Mouse (Mus musculus): ENCODE measurements around the gene E030030I06Rik. TPM values are rescaled to one million over a fixed set of nuclear protein-coding genes. Genes with fewer than 3 reads are reported as not detected.
"Not testable (repeated sequence)": the region's sequence is repeated elsewhere in the genome, so short reads cannot be mapped to it uniquely, and the experiment has no call there.

Gene E030030I06Rik
- polyA plus RNA-seq, 1 experiment from 2014 or later, result 19.6 TPM

DNA sequence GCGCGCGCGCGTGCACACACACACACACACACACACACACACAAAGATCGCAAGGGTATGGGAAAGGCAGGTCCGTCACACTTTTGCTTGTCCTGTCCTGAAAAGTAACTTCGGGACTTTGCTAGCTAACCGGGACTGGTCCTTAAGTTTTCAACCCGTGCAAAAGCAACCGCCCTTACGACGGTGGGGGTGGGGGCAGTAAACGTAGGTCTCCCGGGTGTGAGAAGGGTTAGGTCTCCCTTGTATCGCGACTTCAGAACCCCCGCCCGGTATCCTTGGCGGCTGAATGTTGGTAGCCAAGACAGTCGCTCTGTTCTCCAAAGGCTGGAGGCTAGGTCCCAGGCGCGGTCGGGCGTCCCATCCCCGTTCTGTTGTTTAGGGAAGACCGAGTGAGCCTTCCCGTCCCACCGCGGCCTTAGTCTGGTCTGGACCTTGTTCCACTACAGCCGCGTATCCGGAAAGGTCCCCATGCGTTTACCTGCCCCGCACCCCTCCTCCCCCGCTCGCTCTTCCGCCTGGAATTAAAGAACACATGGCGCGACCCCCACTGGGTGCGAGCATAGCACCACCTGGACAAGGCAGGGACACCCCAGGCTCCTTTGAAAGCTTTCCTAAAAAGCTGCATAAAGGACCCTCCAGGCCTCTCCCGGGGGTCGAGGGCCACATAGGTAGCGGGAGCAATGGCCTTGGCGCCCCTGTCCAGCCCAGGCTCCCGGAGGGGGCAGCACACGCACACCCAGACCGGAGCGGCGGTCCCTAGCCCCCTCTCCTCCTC, 808 bp upstream of the E030030I06Rik start:
- H3K9me3 ChIP-seq (replicated peaks; ENCODE audit: control insufficient read depth, low read length), result no peaks in the 10 kb centered on the region
- no peaks in the 10 kb centered on the region for H3K36me3 ChIP-seq (replicated peaks; ENCODE audit: control insufficient read depth, insufficient read depth, low read depth, low read length)
- H3K4me2 ChIP-seq (ENCODE audit: low read depth, low read length), result peak overlapping the region; percentile 97
- no peaks in the 10 kb centered on the region; the same call in 1 of the 2 replicates for H3K4me1 ChIP-seq (ENCODE audit: control insufficient read depth, insufficient read depth, low read length)
- peaks cover 18% of the 10 kb centered on the region for H3K27me3 ChIP-seq (ENCODE audit: control insufficient read depth, insufficient read depth, low read length)
- H3K4me3 ChIP-seq (ENCODE audit: low read depth, low read length), result peak overlapping the region; percentile 61
- WGBS, result under 1% methylated on average over 50 of the region's 50 CpGs
- DNase-seq (ENCODE audit: low spot score) (peak; percentile 42), ATAC-seq (replicated peaks; ENCODE audit: insufficient number of reproducible peaks, low FRiP score, low TSS enrichment, low read depth) (no peak)
- H3K27ac ChIP-seq (replicated peaks; ENCODE audit: low read depth, low read length), result no peak overlapping the region
- H3K9ac ChIP-seq (replicated peaks; ENCODE audit: low read length), result peak overlapping the region; percentile 69; the same call in 1 of the 2 replicates

DNA sequence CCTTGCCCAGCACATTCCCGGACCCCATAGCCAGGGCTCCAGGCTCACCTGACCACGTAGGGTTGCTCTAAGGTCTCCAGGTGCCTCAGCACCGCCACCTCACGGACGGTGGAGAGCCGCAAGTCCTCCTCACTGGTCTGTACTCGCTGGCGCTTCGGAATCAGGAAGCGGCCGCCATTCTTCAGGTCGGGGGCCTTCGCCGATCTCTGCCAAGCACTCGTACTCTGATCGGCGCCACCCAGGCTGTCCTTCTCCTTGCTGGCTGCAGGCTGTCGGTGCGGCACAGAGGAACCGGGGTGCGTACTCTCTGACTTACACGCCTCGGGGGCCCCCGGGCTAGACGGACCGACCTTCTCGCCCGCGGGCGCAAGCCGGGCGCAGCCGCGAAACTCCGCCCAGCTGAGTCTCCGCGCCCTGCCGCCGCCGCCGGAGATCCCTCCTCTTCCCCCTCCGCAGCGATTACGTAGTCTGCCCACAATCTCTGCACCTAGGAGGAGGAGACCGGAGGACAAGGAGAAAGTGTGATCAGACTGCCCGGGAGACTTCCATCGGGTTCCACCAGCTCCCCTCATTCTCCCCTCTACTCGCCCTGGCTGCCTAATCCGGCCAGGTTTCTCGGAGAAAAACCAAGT, 513 bp downstream of the E030030I06Rik start:
- Histone ChIP-seq H3K27ac (replicated peaks; ENCODE audit: low read depth, low read length) (no peak overlapping the region; the same call in 1 of the 2 replicates), H3K9ac (replicated peaks; ENCODE audit: low read length) (peak overlapping the region; percentile 69), H3K9me3 (replicated peaks; ENCODE audit: control insufficient read depth, low read length) (no peaks in the 10 kb centered on the region), H3K36me3 (replicated peaks; ENCODE audit: control insufficient read depth, insufficient read depth, low read depth, low read length) (no peaks in the 10 kb centered on the region), H3K27me3 (ENCODE audit: control insufficient read depth, insufficient read depth, low read length) (peaks cover 18% of the 10 kb centered on the region), H3K4me1 (ENCODE audit: control insufficient read depth, insufficient read depth, low read length) (no peaks in the 10 kb centered on the region; the same call in 1 of the 2 replicates), H3K4me3 (ENCODE audit: low read depth, low read length) (peak overlapping the region; percentile 61), H3K4me2 (ENCODE audit: low read depth, low read length) (peak overlapping the region; percentile 97)
- peak; percentile 85 for ATAC-seq (replicated peaks; ENCODE audit: insufficient number of reproducible peaks, low FRiP score, low TSS enrichment, low read depth)
- DNase-seq (ENCODE audit: low spot score), result peak; percentile 83
- under 1% methylated on average over 47 of the region's 50 CpGs for WGBS

DNA sequence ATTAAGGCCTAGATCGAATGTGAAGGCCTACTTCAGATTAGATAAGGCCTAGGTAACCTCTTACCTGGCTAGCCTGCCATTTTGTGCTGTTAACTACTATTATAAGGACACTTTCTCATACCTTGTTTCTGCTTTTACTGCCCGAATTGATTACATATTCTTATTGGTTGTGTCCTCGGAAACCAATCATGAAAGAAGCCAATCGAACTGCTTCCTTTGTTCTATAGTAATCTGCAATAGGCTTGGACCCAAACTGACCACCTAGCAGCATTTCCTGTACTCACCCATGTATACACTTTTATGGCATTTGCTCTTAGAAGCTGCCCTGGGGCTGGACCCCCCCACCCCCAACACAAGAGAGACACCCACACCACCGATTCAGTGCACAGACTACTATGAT, 6.1 kb downstream of the E030030I06Rik start:
- Histone ChIP-seq H3K9me3 (replicated peaks; ENCODE audit: control insufficient read depth, low read length) (no peaks in the 10 kb centered on the region), H3K27ac (replicated peaks; ENCODE audit: low read depth, low read length) (no peak overlapping the region), H3K27me3 (ENCODE audit: control insufficient read depth, insufficient read depth, low read length) (no peaks in the 10 kb centered on the region), H3K4me3 (ENCODE audit: low read depth, low read length) (no peak overlapping the region), H3K4me1 (ENCODE audit: control insufficient read depth, insufficient read depth, low read length) (no peaks in the 10 kb centered on the region), H3K36me3 (replicated peaks; ENCODE audit: control insufficient read depth, insufficient read depth, low read depth, low read length) (no peaks in the 10 kb centered on the region), H3K4me2 (ENCODE audit: low read depth, low read length) (no peak overlapping the region), H3K9ac (replicated peaks; ENCODE audit: low read length) (no peak overlapping the region)
- ATAC-seq (replicated peaks; ENCODE audit: insufficient number of reproducible peaks, low FRiP score, low TSS enrichment, low read depth) (no peak), DNase-seq (ENCODE audit: low spot score) (no peak)
- WGBS, result 78% methylated on average over 5 of the region's 5 CpGs

DNA sequence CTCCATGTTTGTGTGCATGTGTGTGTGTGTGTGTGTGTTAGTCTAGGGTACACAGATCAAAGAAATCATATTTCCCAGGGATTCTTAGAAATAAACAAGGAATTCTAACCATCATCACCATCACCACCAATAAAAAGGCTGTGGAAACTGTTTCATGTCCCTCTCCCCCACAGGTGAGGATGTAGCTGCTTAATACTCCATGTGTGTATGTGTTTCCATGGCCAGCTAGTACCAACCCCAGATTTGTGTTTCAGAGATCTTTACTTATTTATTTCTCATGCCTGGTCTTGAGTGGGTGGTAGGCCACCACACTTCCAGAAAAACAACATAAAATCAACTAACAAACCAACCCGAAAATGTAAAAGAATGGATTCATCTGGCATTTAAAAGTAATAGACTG, 6.9 kb downstream of the E030030I06Rik start:
- H3K4me1 ChIP-seq (ENCODE audit: control insufficient read depth, insufficient read depth, low read length); H3K27me3 ChIP-seq (ENCODE audit: control insufficient read depth, insufficient read depth, low read length); H3K9ac ChIP-seq (replicated peaks; ENCODE audit: low read length); H3K27ac ChIP-seq (replicated peaks; ENCODE audit: low read depth, low read length); H3K36me3 ChIP-seq (replicated peaks; ENCODE audit: control insufficient read depth, insufficient read depth, low read depth, low read length); H3K9me3 ChIP-seq (replicated peaks; ENCODE audit: control insufficient read depth, low read length); H3K4me2 ChIP-seq (ENCODE audit: low read depth, low read length); H3K4me3 ChIP-seq (ENCODE audit: low read depth, low read length); ATAC-seq (replicated peaks; ENCODE audit: insufficient number of reproducible peaks, low FRiP score, low TSS enrichment, low read depth): not testable (repeated sequence)
- DNase-seq (ENCODE audit: low spot score), result peak; percentile 69
- 88% methylated on average over 1 of the region's 1 CpGs for WGBS

DNA sequence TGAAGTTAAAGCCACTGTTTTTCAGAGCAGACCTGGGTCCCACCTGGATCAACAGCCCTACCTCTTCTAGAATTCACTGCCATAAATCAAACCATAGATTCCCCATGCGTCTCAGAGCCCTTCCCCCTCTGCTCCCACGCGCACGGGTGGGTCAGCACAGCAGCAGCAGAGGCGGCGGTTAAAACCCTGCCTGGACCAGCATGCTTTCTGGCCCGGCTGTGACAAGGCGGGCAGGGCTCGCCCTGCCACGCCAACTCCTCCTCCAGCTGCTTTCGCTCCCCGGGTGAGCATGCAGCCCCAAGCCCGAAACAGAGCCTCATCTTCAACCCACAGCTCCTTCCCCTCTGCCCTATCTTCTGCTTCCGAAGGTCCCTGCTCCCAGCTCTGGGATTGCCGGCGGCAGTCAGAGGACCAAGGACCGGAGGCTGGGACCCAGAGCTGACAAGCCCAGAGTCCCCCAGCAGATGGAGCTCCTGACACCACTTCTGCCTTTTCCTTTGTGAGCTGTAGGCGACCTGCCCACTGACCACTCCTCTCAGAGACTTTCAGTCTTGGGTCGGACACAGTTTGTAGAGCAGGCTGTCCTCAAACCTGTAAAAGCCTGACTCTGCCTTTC, 8.3 kb downstream of the E030030I06Rik start:
- WGBS, result under 1% methylated on average over 19 of the region's 19 CpGs
- DNase-seq (ENCODE audit: low spot score) (peak; percentile 85), ATAC-seq (replicated peaks; ENCODE audit: insufficient number of reproducible peaks, low FRiP score, low TSS enrichment, low read depth) (peak; percentile 58)
- H3K9ac ChIP-seq (replicated peaks; ENCODE audit: low read length), result peak overlapping the region; percentile 55
- no peak overlapping the region for H3K27ac ChIP-seq (replicated peaks; ENCODE audit: low read depth, low read length)
- H3K36me3 ChIP-seq (replicated peaks; ENCODE audit: control insufficient read depth, insufficient read depth, low read depth, low read length), result no peaks in the 10 kb centered on the region
- no peaks in the 10 kb centered on the region for H3K27me3 ChIP-seq (ENCODE audit: control insufficient read depth, insufficient read depth, low read length)
- no peaks in the 10 kb centered on the region for H3K4me1 ChIP-seq (ENCODE audit: control insufficient read depth, insufficient read depth, low read length)
- peak overlapping the region; percentile 37 for H3K4me3 ChIP-seq (ENCODE audit: low read depth, low read length)
- H3K4me2 ChIP-seq (ENCODE audit: low read depth, low read length), result peak overlapping the region; percentile 59
- H3K9me3 ChIP-seq (replicated peaks; ENCODE audit: control insufficient read depth, low read length), result no peaks in the 10 kb centered on the region

DNA sequence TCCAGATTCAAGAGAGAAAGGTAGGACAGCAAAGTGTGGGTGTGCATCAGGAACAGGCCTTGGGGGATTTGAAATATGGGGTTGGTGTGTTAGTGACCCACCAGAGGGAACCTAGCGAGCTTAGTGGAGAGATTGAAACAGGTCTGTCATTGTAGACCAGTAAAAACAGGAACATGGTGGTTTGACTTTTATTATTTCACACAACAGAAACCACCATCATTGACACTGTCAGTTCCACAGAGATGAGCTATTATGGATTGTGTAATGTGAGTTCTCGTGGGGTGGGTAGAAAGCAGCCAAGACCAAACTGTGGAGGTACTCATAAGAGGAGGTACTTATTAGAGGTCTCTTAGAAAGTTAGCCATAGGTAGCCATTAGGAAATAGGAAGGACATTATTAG, 74.5 kb downstream of the E030030I06Rik start:
- no peak overlapping the region for H3K4me2 ChIP-seq (ENCODE audit: low read depth, low read length)
- no peaks in the 10 kb centered on the region for H3K4me1 ChIP-seq (ENCODE audit: control insufficient read depth, insufficient read depth, low read length)
- no peak overlapping the region for H3K27ac ChIP-seq (replicated peaks; ENCODE audit: low read depth, low read length)
- no peaks in the 10 kb centered on the region for H3K36me3 ChIP-seq (replicated peaks; ENCODE audit: control insufficient read depth, insufficient read depth, low read depth, low read length)
- 79% methylated on average over 2 of the region's 2 CpGs for WGBS
- H3K4me3 ChIP-seq (ENCODE audit: low read depth, low read length), result no peak overlapping the region
- DNase-seq (ENCODE audit: low spot score), result no peak
- H3K27me3 ChIP-seq (ENCODE audit: control insufficient read depth, insufficient read depth, low read length), result no peaks in the 10 kb centered on the region
- no peaks in the 10 kb centered on the region for H3K9me3 ChIP-seq (replicated peaks; ENCODE audit: control insufficient read depth, low read length)
- H3K9ac ChIP-seq (replicated peaks; ENCODE audit: low read length), result no peak overlapping the region
- no peak for ATAC-seq (replicated peaks; ENCODE audit: insufficient number of reproducible peaks, low FRiP score, low TSS enrichment, low read depth)

DNA sequence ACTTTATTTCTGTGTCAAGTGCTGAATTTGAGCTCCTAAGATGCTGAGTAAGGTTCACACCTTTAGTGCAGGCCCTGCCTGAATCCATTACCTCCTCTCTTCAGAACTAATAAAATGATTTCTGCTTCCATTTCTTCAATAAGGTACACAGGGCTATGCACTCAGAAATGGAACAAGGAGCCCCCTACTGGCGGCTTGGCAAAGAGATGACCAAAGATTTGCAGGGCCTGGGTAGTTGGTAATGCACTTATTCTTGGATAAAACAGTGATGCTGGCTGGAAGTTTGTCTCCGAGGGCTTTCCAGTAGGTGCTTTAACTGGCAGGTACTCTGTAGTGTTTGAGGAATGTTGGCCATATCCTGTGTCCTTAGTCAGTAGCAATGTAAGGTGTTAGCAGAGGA, 76.3 kb downstream of the E030030I06Rik start:
- Histone ChIP-seq H3K27me3 (ENCODE audit: control insufficient read depth, insufficient read depth, low read length) (no peaks in the 10 kb centered on the region), H3K4me3 (ENCODE audit: low read depth, low read length) (no peak overlapping the region), H3K9ac (replicated peaks; ENCODE audit: low read length) (no peak overlapping the region), H3K27ac (replicated peaks; ENCODE audit: low read depth, low read length) (no peak overlapping the region), H3K9me3 (replicated peaks; ENCODE audit: control insufficient read depth, low read length) (no peaks in the 10 kb centered on the region), H3K4me1 (ENCODE audit: control insufficient read depth, insufficient read depth, low read length) (no peaks in the 10 kb centered on the region), H3K36me3 (replicated peaks; ENCODE audit: control insufficient read depth, insufficient read depth, low read depth, low read length) (no peaks in the 10 kb centered on the region), H3K4me2 (ENCODE audit: low read depth, low read length) (no peak overlapping the region)
- ATAC-seq (replicated peaks; ENCODE audit: insufficient number of reproducible peaks, low FRiP score, low TSS enrichment, low read depth), result no peak
- WGBS, result 62% methylated on average over 2 of the region's 2 CpGs
- no peak for DNase-seq (ENCODE audit: low spot score)

DNA sequence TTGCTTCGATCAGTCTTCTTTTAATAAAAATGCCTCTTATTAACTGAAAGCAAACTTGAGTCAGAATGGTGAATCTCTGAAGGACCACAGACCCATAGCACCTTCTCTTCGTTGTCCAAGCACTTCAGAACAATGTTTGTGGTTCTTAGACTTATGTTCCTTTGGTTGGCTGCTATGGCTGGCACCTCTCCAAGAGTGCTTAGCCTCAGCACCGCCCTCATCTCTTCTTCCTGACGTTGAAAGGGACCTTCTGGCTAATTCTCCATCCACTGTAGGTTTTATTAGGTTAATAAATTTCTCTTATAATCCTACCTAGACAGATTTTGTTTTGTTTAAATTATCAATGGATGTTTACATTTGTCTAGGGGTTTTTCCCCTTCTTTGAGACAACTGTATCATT, 78.5 kb downstream of the E030030I06Rik start:
- 78% methylated on average over 4 of the region's 4 CpGs for WGBS
- DNase-seq (ENCODE audit: low spot score) (no peak), ATAC-seq (replicated peaks; ENCODE audit: insufficient number of reproducible peaks, low FRiP score, low TSS enrichment, low read depth) (no peak)
- Histone ChIP-seq H3K9ac (replicated peaks; ENCODE audit: low read length) (no peak overlapping the region), H3K36me3 (replicated peaks; ENCODE audit: control insufficient read depth, insufficient read depth, low read depth, low read length) (no peaks in the 10 kb centered on the region), H3K9me3 (replicated peaks; ENCODE audit: control insufficient read depth, low read length) (no peaks in the 10 kb centered on the region), H3K4me2 (ENCODE audit: low read depth, low read length) (no peak overlapping the region), H3K27ac (replicated peaks; ENCODE audit: low read depth, low read length) (no peak overlapping the region), H3K4me3 (ENCODE audit: low read depth, low read length) (no peak overlapping the region), H3K4me1 (ENCODE audit: control insufficient read depth, insufficient read depth, low read length) (no peaks in the 10 kb centered on the region), H3K27me3 (ENCODE audit: control insufficient read depth, insufficient read depth, low read length) (no peaks in the 10 kb centered on the region)
